Mouse (Mus musculus): ENCODE measurements around the gene Negr1.

DNA sequence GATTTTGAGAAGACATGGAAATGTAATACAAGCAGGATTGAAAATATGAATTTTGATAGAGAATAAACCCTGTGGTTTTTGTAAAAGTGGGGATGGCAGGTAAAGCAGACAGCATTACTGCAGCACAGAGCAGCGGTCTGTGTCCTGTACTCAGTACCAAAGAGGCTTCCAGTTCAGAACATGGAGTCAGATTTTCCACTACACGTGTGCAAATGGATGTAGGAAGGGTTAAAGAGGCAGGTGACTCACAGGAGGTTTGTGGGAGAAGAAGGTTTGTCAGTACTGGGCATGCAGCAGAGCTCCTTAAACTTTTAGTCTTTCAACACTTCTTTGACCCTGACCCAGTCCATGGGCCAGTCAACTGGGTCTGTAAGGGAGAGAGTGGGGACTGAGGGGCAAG is 409.5 kb downstream of the Negr1 start:
- TF ChIP-seq POLR2A (IDR thresholded peaks at IDR 0.05; ENCODE audit: insufficient read depth, low read depth, low read length) (no peak), CTCF (IDR thresholded peaks at IDR 0.05) (no peak), EP300 (IDR thresholded peaks at IDR 0.05; ENCODE audit: insufficient read depth, low read depth, low read length) (no peak)

All from heart, adult 2 months (tissue).